Mouse (Mus musculus) cerebellum, adult 11 months (tissue): ENCODE data around the gene Lrrc55.

Experiments
- DNase-seq: peaks from one replicate; pipeline ENCODE4 v3.0.0; 2022

Lrrc55 gene

GRCm38 (mm10) chr2:85168327-85168726 is 28.7 kb downstream of the Lrrc55 start:
- no peak for DNase-seq

GRCm38 (mm10) chr2:85167624-85168023 is 29.4 kb downstream of the Lrrc55 start:
- no peak for DNase-seq

- no peak for DNase-seq
These were observed 33.5 kb downstream of the Lrrc55 start for GRCm38 (mm10) chr2:85163311-85164047.

- DNase-seq: no peak
These were observed 35.3 kb downstream of the Lrrc55 start for GRCm38 (mm10) chr2:85161638-85162093.

GRCm38 (mm10) chr2:85160901-85161637 is 35.9 kb downstream of the Lrrc55 start:
- DNase-seq: no peak

GRCm38 (mm10) chr2:85157382-85157781 is 39.6 kb downstream of the Lrrc55 start:
- no peak for DNase-seq

GRCm38 (mm10) chr2:85156136-85156535 is 40.9 kb downstream of the Lrrc55 start:
- DNase-seq: no peak

GRCm38 (mm10) chr2:85155334-85155733 is 41.7 kb downstream of the Lrrc55 start:
- DNase-seq: no peak

- DNase-seq: no peak
These were observed 45.8 kb downstream of the Lrrc55 start for GRCm38 (mm10) chr2:85151233-85151632.

- no peak for DNase-seq
These were observed 46.6 kb downstream of the Lrrc55 start for GRCm38 (mm10) chr2:85150373-85150772.

GRCm38 (mm10) chr2:85147481-85147880 is 49.5 kb downstream of the Lrrc55 start:
- no peak for DNase-seq

- no peak for DNase-seq
These were observed 51.7 kb downstream of the Lrrc55 start for GRCm38 (mm10) chr2:85145346-85145745.

GRCm38 (mm10) chr2:85144908-85145307 is 52.1 kb downstream of the Lrrc55 start:
- no peak for DNase-seq

- DNase-seq: no peak
These were observed 56.2 kb downstream of the Lrrc55 start for GRCm38 (mm10) chr2:85140833-85141232.

- DNase-seq: no peak
These were observed 57.2 kb downstream of the Lrrc55 start for GRCm38 (mm10) chr2:85139846-85140245.

GRCm38 (mm10) chr2:85139393-85139792 is 57.6 kb downstream of the Lrrc55 start:
- DNase-seq: no peak

- DNase-seq: no peak
These were observed 58.9 kb downstream of the Lrrc55 start for GRCm38 (mm10) chr2:85138143-85138542.

GRCm38 (mm10) chr2:85137601-85138140 is 59.3 kb downstream of the Lrrc55 start:
- DNase-seq: no peak

- DNase-seq: no peak
These were observed 60.0 kb downstream of the Lrrc55 start for GRCm38 (mm10) chr2:85136831-85137520.

GRCm38 (mm10) chr2:85136089-85136488 is 60.9 kb downstream of the Lrrc55 start, which contains the start of gene Aplnr:
Gene Aplnr, plus strand, starts transcription at chr2:85136225.
- DNase-seq: no peak

- no peak for DNase-seq
These were observed 61.9 kb downstream of the Lrrc55 start for GRCm38 (mm10) chr2:85135099-85135498.

- no peak for DNase-seq
These were observed 64.8 kb downstream of the Lrrc55 start for GRCm38 (mm10) chr2:85132204-85132603.

- DNase-seq: no peak
These were observed 65.3 kb downstream of the Lrrc55 start for GRCm38 (mm10) chr2:85131724-85132123.
